Mouse (Mus musculus): ENCODE measurements around the gene Tmtc2.

GRCm38 (mm10) chr10:105232864-105233263, 341.4 kb downstream of the Tmtc2 start:
- TF ChIP-seq CTCF (IDR thresholded peaks at IDR 0.05; ENCODE audit: extremely low read depth, insufficient read depth, insufficient read length, insufficient replicate concordance) (no peak), POLR2A (IDR thresholded peaks at IDR 0.05; ENCODE audit: low read depth, low read length) (no peak)

Measured in spleen, adult 2 months (tissue).